Mouse (Mus musculus): ENCODE results near the gene Kti12.

The Kti12 gene

DNA sequence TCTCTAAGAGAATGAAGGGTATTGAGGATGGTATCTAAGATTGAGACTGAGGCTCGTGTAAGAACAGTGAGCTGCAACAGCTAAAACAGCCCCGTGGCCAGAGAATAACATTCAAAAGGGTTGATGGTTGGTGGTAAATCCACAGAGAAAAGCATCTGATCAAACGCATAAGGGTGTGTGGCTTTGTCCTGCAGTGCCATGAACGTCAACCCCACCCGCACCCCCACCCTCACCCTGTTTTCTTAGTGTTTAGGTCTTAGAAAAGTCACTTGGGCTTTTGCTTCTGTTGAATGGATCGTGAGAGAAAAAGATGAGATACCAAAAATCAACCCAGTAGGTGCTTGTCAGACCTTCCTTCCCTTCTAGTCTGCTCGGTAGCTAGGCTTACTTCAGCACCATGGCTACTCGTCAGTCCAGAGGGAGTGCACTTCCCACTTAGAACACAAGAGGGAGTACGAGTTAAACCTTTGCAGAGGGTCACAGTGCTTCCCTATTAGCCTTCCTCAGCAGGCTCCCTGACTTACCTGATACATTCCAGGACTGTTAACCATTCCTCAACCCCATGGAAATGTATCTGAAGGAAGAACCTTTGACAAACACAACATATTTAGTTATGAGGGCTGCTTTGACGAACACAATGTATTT, 22.3 kb downstream of the Kti12 start:
- peak; percentile 57 for DNase-seq (ENCODE audit: low spot score)

GRCm38 (mm10) chr4:108873746-108874145, 26.2 kb downstream of the Kti12 start:
- no peak for DNase-seq (ENCODE audit: low spot score)

- no peak for DNase-seq (ENCODE audit: low spot score)
Observed at GRCm38 (mm10) chr4:108877901-108878300, 30.3 kb downstream of the Kti12 start.

DNA sequence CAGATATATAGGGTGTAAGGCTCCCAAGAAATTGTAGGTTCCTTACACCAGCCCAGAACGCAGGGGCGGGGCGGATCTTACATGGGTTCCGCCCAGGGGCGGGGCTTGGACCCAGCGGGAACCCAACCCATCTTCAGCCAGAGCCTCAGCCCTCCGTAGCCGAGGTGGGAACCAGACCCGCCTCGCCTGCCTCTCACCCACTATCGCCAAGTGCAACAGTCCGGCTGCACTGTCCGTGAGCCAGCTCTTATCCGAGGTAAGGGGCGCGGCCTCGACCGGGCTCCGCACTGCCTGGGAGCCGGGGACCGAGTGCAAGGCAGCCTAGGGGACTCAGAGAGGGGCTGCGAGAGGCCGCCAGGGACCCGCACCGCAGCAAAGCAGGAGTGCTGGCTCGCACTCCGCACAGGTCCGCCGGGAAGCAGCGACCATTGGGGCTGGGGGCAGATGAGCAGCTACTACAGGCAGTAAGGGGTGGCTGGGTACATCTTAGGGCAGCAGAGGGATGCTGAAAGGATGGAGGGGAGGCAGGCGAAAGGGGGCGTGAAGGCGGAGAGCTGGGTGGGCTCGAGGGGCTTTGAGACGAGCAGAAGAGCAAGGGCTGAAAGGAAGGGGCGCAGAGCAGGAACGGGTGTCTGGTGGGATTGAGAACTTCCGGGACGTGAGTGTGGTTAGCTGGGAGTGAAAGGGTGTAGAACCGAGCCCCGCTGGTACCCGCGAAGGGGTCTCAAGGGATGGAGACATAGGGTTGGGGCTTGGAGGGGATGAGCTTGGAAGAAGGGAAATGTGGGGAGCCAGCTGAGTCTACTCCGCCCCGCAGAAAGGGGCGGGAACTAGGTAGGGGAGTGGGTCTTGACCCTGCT, 31.6 kb downstream of the Kti12 start, which contains the start of gene Rab3b:
Gene Rab3b (plus strand): TSS at position 101 of the 860 bp plus-strand sequence.
- peak; percentile 54 for DNase-seq (ENCODE audit: low spot score)

GRCm38 (mm10) chr4:108883815-108884214, 36.2 kb downstream of the Kti12 start:
- no peak for DNase-seq (ENCODE audit: low spot score)

DNA sequence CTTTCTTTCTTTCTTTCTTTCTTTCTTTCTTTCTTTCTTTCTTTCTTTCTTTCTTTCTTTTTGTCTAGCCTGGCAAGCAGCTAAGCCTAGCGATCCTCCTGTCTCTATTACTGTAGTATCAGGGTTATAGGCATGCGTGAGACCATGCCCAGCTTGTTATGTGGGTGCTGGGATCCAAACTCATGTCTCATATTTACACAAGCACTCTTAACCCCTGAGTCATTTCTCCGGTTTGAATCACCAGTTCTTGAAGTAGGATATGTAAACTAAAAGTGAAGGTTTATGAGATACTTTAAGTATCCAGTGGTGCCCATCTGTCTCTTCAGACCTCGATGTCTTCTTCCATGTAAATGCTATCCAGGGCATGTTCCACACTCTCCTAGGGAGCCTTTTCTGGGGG, 39.9 kb downstream of the Kti12 start:
- no peak for DNase-seq (ENCODE audit: low spot score)

GRCm38 (mm10) chr4:108890876-108891275, 43.3 kb downstream of the Kti12 start:
- DNase-seq (ENCODE audit: low spot score) = no peak
